Mouse (Mus musculus): ENCODE data around the gene Gm11111. TPM values are rescaled to one million over a fixed set of nuclear protein-coding genes. Genes with fewer than 3 reads are reported as not detected.

The Gm11111 gene
- total RNA-seq (2023): not detected

GRCm38 (mm10) chr5:98552395-98552794 lies at the start of gene Gm11111:
TSS of gene Gm11111 (plus strand) at chr5:98552695.

Other genes with a start within 250 kb of the Gm11111 start
- gene Cfap299, start 223.4 kb upstream of the Gm11111 start, total RNA-seq (2023): not detected

Measured in CD8-positive naive resting alpha-beta T cell, adult 57 days (primary cell).